Comparison of ENCODE assay signal across 7 mouse cellular contexts in genomic region chr10:39165632-39166115, GRCm38 (mm10). TPM values are rescaled to one million over a fixed set of nuclear protein-coding genes. Genes with fewer than 3 reads are reported as not detected.
DNase-seq lines count a peak whose midpoint lies in the region; ATAC-seq and TF ChIP-seq lines count a peak whose summit lies in the region.

No protein-coding gene starts in this region.

- peak overlapping the region; percentile 16; the same call in 1 of the 2 replicates for H3K9ac ChIP-seq in intestine, embryonic 15.5 days
- H3K9ac ChIP-seq in lung, embryonic 14.5 days = peak overlapping the region; percentile 43; the same call in 1 of the 2 replicates

- no peaks in the 10 kb centered on the region for H3K27me3 ChIP-seq in cerebellum, adult 2 months (ENCODE audit: control insufficient read depth, insufficient read depth, low read length)
- H3K27me3 ChIP-seq in intestine, embryonic 15.5 days (replicated peaks) = no peaks in the 10 kb centered on the region
- H3K27me3 ChIP-seq in lung, embryonic 14.5 days (ENCODE audit: insufficient read depth, low read length) = no peaks in the 10 kb centered on the region

- peak; percentile 90 for DNase-seq in brain, embryonic 14.5 days (ENCODE audit: low read depth)
- DNase-seq in cerebellum, adult 2 months = peak; percentile 57 to 64
- peak; percentile 53 to 56 for DNase-seq in frontal cortex, postnatal 14 days (ENCODE audit: low spot score in 2 of 2)
- DNase-seq in lung, embryonic 14.5 days = peak; percentile 84
- DNase-seq in right cerebral cortex, adult 2 months (ENCODE audit: low spot score in 2 of 2) = peak; percentile 64 to 74
- DNase-seq in testis, postnatal 10 days (ENCODE audit: low spot score) = no peak

- no peak for ATAC-seq in intestine, embryonic 15.5 days
- ATAC-seq in lung, embryonic 14.5 days (ENCODE audit: insufficient read depth) = peak; percentile 10; the same call in 1 of the 2 replicates

- H3K4me2 ChIP-seq in intestine, embryonic 15.5 days (replicated peaks) = peak overlapping the region; percentile 39; the same call in 1 of the 2 replicates
- peak overlapping the region; percentile 47 for H3K4me2 ChIP-seq in lung, embryonic 14.5 days

- H3K36me3 ChIP-seq in intestine, embryonic 15.5 days = no peaks in the 10 kb centered on the region
- no peaks in the 10 kb centered on the region for H3K36me3 ChIP-seq in lung, embryonic 14.5 days (ENCODE audit: insufficient read depth)

- no peak for TF ChIP-seq POLR2A in brain, embryonic 14.5 days (IDR thresholded peaks at IDR 0.05; ENCODE audit: borderline replicate concordance, extremely low read depth, insufficient read depth, insufficient read length, poor library complexity, severe bottlenecking)
- TF ChIP-seq POLR2A in cerebellum, adult 2 months (IDR thresholded peaks at IDR 0.05; ENCODE audit: borderline replicate concordance, insufficient read depth, low read length) = no peak

- no peaks in the 10 kb centered on the region for H3K4me1 ChIP-seq in cerebellum, adult 2 months (ENCODE audit: control insufficient read depth, insufficient read depth, low read length)
- peaks cover 8% of the 10 kb centered on the region; the same call in 1 of the 2 replicates for H3K4me1 ChIP-seq in intestine, embryonic 15.5 days (replicated peaks)
- H3K4me1 ChIP-seq in lung, embryonic 14.5 days (ENCODE audit: insufficient read depth) = no peaks in the 10 kb centered on the region; the same call in 1 of the 2 replicates

- TF ChIP-seq CTCF in brain, embryonic 14.5 days (IDR thresholded peaks at IDR 0.05; ENCODE audit: borderline replicate concordance, extremely low read depth, insufficient read depth, insufficient read length) = no peak
- TF ChIP-seq CTCF in cerebellum, adult 2 months (IDR thresholded peaks at IDR 0.05; ENCODE audit: borderline replicate concordance, insufficient read depth, low read depth, low read length) = no peak
- TF ChIP-seq CTCF in lung, embryonic 14.5 days (IDR thresholded peaks at IDR 0.05; ENCODE audit: low read depth) = no peak

- no peak overlapping the region for H3K27ac ChIP-seq in cerebellum, adult 2 months (ENCODE audit: insufficient read depth, low read length)
- peak overlapping the region; percentile 51; the same call in 1 of the 2 replicates for H3K27ac ChIP-seq in intestine, embryonic 15.5 days
- peak overlapping the region; percentile 76 for H3K27ac ChIP-seq in lung, embryonic 14.5 days (ENCODE audit: low read depth)

- peak overlapping the region; percentile 56 for H3K4me3 ChIP-seq in cerebellum, adult 2 months (replicated peaks; ENCODE audit: insufficient read depth, low read depth, low read length)
- H3K4me3 ChIP-seq in intestine, embryonic 15.5 days (replicated peaks) = no peak overlapping the region
- H3K4me3 ChIP-seq in lung, embryonic 14.5 days (ENCODE audit: low read depth, low read length) = peak overlapping the region; percentile 21

- WGBS in cerebellum, adult 2 months = 1% methylated on average over 11 of the region's 11 CpGs
- 27% methylated on average over 11 of the region's 11 CpGs for WGBS in intestine, embryonic 15.5 days
- 18% methylated on average over 11 of the region's 11 CpGs for WGBS in lung, embryonic 14.5 days

- no peaks in the 10 kb centered on the region for H3K9me3 ChIP-seq in intestine, embryonic 15.5 days
- H3K9me3 ChIP-seq in lung, embryonic 14.5 days (ENCODE audit: low read depth, low read length) = no peaks in the 10 kb centered on the region

RNA-seq across cellular contexts. Expression of gene Ccn6, which starts 2.1 kb away (rescaled TPM):
- polyA plus RNA-seq in brain, embryonic 14.5 days (2012; rRNA removed) = 0.25 and 0.36 TPM in 2 replicates
- 0.21 TPM in 2 replicates for polyA plus RNA-seq in cerebellum, adult 2 months (2012; rRNA removed)
- 0.24 TPM in 1 of 2 replicates, not detected in the other for polyA plus RNA-seq in intestine, embryonic 15.5 days (2015; fragmentation: Nextera tagmentation; extraction: Ambion mirVana)
- 0.47 and 0.49 TPM in 2 replicates for polyA plus RNA-seq in lung, embryonic 14.5 days (2014; fragmentation: Nextera tagmentation; extraction: Ambion mirVana)

RNA-seq across cellular contexts. Expression of gene Tube1, which starts 31.9 kb away (rescaled TPM):
- polyA plus RNA-seq in brain, embryonic 14.5 days (2012; rRNA removed) = 12.1 and 17.7 TPM in 2 replicates
- polyA plus RNA-seq in cerebellum, adult 2 months (2012; rRNA removed) = 6.6 and 7.3 TPM in 2 replicates
- 11.5 and 14.7 TPM in 2 replicates for polyA plus RNA-seq in intestine, embryonic 15.5 days (2015; fragmentation: Nextera tagmentation; extraction: Ambion mirVana)
- polyA plus RNA-seq in lung, embryonic 14.5 days (2014; fragmentation: Nextera tagmentation; extraction: Ambion mirVana) = 20.5 and 21.0 TPM in 2 replicates

RNA-seq across cellular contexts. Expression of gene Fam229b, which starts 32.0 kb away (rescaled TPM):
- 17.0 and 17.6 TPM in 2 replicates for polyA plus RNA-seq in brain, embryonic 14.5 days (2012; rRNA removed)
- 18.7 and 18.9 TPM in 2 replicates for polyA plus RNA-seq in cerebellum, adult 2 months (2012; rRNA removed)
- polyA plus RNA-seq in intestine, embryonic 15.5 days (2015; fragmentation: Nextera tagmentation; extraction: Ambion mirVana) = 6.7 and 8.2 TPM in 2 replicates
- polyA plus RNA-seq in lung, embryonic 14.5 days (2014; fragmentation: Nextera tagmentation; extraction: Ambion mirVana) = 9.8 and 13.7 TPM in 2 replicates
